Mouse (Mus musculus) forebrain, embryonic 10.5 days (tissue): ENCODE data around the gene Elmo1. TPM values are rescaled to one million over a fixed set of nuclear protein-coding genes. Genes with fewer than 3 reads are reported as not detected.

Experiments
- DNase-seq: peaks from one replicate; pipeline ENCODE4 v3.0.0-alpha.2; 2017; ENCODE audit warnings: low spot score; ENCODE audit errors: extremely low spot score
- H3K27ac ChIP-seq: fragments of 300-500 bp; sonication (generic); 2 replicates; pipeline ENCODE4 v1.5.1; 2016; ENCODE audit warnings: mild to moderate bottlenecking
- H3K27me3 ChIP-seq: fragments of 300-500 bp; sonication (generic); 2 replicates; pipeline ENCODE4 v1.6.1; 2016; ENCODE audit warnings: mild to moderate bottlenecking; ENCODE audit not compliant: poor library complexity, severe bottlenecking
- H3K36me3 ChIP-seq: fragments of 300-500 bp; sonication (generic); replicated peaks from 2 replicates; pipeline ENCODE4 v1.6.1; 2016; ENCODE audit warnings: mild to moderate bottlenecking, moderate library complexity
- H3K4me1 ChIP-seq: fragments of 300-500 bp; sonication (generic); 2 replicates; pipeline ENCODE4 v1.6.1; 2016
- H3K4me3 ChIP-seq: fragments of 300-500 bp; sonication (generic); 2 replicates; pipeline ENCODE4 v1.5.1; 2016; ENCODE audit warnings: mild to moderate bottlenecking, moderate library complexity
- H3K9me3 ChIP-seq: fragments of 300-500 bp; sonication (generic); 2 replicates; pipeline ENCODE4 v1.6.1; 2016; ENCODE audit warnings: mild to moderate bottlenecking, moderate library complexity
- WGBS: fragments of 180-500 bp; shearing (Covaris S2); methylation state at CpG from one replicate; pipeline ENCODE4 v1.1.7; 2016; 5-methylcytosine and 5-hydroxymethylcytosine counted together
- polyA plus RNA-seq: library from polyadenylated mRNA; unstranded; fragments of >200 nt; fragmentation: Nextera tagmentation; extraction: Ambion mirVana; gene quantifications from 2 replicates; pipeline ENCODE4 v1.2.1, GENCODE M21; 2016

Gene Elmo1
- polyA plus RNA-seq, 1 experiment from 2014 or later, result 8.9 TPM

DNA sequence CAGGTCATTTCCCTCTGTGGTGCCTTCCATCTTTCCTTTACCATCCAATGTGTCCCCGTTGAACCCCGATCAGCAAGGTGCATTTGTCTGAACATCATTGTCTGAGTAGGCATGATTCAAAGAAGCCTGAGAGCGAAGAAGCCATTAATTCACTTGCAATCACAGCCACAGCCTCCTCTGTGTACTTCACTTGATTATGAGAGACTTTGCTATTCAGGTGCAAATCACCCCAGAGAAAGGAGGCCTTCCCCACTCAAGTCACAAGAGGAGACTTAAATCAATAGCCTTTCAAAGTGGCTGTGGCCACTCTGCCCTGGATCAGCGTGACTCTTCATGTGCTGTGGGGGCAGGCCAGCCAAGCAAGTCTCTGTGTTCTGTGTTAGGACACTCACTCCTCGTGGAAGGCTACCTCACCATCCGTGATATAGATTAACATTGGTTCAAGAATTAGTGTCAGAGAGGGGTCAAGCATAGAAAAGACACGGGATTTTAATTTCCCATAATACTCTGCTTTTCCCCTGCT lies 360.5 kb downstream of the Elmo1 start:
- 65% methylated on average over 7 of the region's 7 CpGs for WGBS
- DNase-seq, result no peak
- Histone ChIP-seq H3K27me3 (no peaks in the 10 kb centered on the region), H3K27ac (peak overlapping the region; percentile 58; the same call in 1 of the 2 replicates), H3K4me1 (peaks cover 38% of the 10 kb centered on the region), H3K36me3 (no peaks in the 10 kb centered on the region), H3K9me3 (no peaks in the 10 kb centered on the region), H3K4me3 (no peak overlapping the region)

DNA sequence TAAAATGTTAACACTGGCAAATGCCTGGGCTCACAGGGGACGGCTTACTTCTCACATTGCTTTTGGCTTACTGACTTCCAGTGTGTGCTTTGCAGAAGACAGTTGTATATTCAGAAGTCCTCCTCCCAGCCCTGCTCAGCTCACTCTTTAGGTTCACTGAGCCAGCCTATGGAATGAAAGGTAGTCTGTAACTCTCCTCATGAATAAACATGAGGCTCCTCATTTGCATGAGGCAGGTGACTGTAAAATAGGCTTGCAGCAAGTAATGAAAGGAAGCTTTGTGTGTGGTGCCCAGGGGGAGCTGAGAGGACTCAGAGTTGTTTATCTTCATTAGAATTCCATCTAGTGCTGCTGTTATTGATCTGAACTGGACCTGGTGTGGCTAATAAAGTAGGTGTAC lies 364.0 kb downstream of the Elmo1 start:
- Histone ChIP-seq H3K27me3 (no peaks in the 10 kb centered on the region), H3K4me1 (peaks cover 44% of the 10 kb centered on the region), H3K4me3 (no peak overlapping the region), H3K36me3 (no peaks in the 10 kb centered on the region), H3K9me3 (no peaks in the 10 kb centered on the region), H3K27ac (peak overlapping the region; percentile 48; the same call in 1 of the 2 replicates)
- no peak for DNase-seq
- WGBS, result 54% methylated on average over 1 of the region's 1 CpGs

DNA sequence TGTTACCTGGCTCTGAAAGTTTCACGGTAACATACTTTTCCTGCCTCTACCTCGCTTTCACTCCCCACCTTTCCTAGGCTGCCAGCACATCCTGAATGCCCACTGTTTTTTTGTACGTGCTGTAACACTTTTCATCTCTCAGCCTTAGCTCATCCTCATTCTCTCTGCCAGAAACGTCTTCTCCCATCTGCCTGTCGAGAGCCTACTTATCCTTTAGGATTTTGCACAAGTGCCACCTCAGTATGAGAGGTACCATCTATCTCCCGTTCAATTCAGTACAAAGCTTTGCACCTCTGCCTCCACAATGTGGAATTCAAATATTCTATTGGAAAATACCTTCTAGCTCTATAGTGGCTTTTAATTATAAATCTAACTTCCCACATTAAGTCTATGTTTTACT lies 369.7 kb downstream of the Elmo1 start:
- Histone ChIP-seq H3K4me3 (no peak overlapping the region), H3K9me3 (no peaks in the 10 kb centered on the region), H3K27ac (no peak overlapping the region), H3K4me1 (peaks cover 17% of the 10 kb centered on the region; the same call in 1 of the 2 replicates), H3K27me3 (no peaks in the 10 kb centered on the region), H3K36me3 (no peaks in the 10 kb centered on the region)
- WGBS, result 93% methylated on average over 6 of the region's 6 CpGs
- no peak for DNase-seq

DNA sequence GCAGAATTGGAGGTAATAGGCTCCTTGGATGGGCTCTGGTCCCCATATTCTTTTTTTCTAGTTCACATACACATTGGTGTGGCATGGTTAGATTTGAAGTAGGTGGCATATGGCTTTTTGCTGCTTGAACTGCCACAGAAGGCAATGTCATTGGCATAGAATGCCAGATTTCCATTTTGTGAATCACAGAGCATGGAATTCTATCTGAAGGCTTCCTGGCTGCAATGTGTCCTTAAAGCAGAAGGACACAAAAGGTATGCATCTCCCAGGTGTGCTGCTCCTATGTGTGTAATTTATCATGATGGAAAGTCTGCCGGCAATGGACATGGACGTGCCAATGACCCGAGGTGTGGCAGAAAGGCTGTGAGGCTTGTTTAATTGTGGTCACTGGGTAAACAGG lies 371.2 kb downstream of the Elmo1 start:
- no peaks in the 10 kb centered on the region for H3K9me3 ChIP-seq
- DNase-seq, result no peak
- H3K4me3 ChIP-seq, result no peak overlapping the region
- peaks cover 9% of the 10 kb centered on the region; the same call in 1 of the 2 replicates for H3K4me1 ChIP-seq
- no peaks in the 10 kb centered on the region for H3K36me3 ChIP-seq
- no peak overlapping the region for H3K27ac ChIP-seq
- WGBS, result 92% methylated on average over 3 of the region's 3 CpGs
- no peaks in the 10 kb centered on the region for H3K27me3 ChIP-seq

DNA sequence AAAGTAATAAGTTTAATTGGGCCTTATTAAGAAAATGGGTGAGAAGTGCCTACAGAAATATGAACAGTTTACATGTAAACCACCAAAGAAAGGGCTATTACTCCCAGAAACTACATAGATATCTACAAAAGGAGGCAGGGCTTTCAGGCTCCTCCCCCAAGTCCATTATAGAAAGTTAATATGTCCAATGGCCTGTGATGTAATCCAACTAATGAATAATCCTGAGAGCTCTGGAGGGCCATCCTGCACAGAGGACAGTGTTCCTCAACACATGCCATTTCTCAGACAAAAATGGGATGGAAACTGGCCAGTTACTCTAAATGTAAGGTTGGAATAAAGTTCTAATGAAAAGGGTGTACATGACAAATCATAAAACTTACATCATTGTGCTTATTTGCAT lies 373.8 kb downstream of the Elmo1 start:
- H3K27me3 ChIP-seq, result no peaks in the 10 kb centered on the region
- DNase-seq, result no peak
- H3K4me1 ChIP-seq, result no peaks in the 10 kb centered on the region
- H3K4me3 ChIP-seq, result no peak overlapping the region
- H3K27ac ChIP-seq, result no peak overlapping the region
- no peaks in the 10 kb centered on the region for H3K36me3 ChIP-seq
- H3K9me3 ChIP-seq, result no peaks in the 10 kb centered on the region

DNA sequence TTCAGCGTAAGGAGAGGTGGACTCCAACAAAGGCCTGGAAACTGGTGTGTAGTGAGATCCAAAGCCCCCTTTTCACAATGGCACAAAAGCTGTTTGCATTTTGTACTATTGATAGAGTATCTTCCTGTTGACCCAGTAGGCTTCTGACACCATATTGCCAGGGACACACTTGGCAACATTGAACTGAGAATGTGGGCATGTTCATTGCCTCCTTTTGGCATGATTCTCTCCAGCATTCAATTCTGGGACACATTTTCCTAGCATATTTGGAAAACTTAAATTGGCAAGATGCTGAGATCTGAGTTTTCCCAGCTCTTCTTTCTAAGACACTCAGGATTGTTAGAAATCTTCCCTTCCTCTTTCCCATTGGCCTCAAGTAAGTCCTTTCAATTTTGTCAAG lies 377.0 kb downstream of the Elmo1 start:
- no peak for DNase-seq
- Histone ChIP-seq H3K4me1 (peaks cover 6% of the 10 kb centered on the region), H3K36me3 (no peaks in the 10 kb centered on the region), H3K27me3 (no peaks in the 10 kb centered on the region), H3K27ac (no peak overlapping the region), H3K4me3 (no peak overlapping the region), H3K9me3 (no peaks in the 10 kb centered on the region)
- WGBS, result 95% methylated on average over 1 of the region's 1 CpGs

GRCm38 (mm10) chr13:20471732-20472131 lies 381.3 kb downstream of the Elmo1 start:
- Histone ChIP-seq H3K4me3 (peak overlapping the region; percentile 12; the same call in 1 of the 2 replicates), H3K36me3 (no peaks in the 10 kb centered on the region), H3K27me3 (no peaks in the 10 kb centered on the region), H3K9me3 (no peaks in the 10 kb centered on the region), H3K27ac (0 out of 2 replicates have a peak overlapping the region, but pooled peaks have one; percentile 51), H3K4me1 (peaks cover 22% of the 10 kb centered on the region)
- 14% methylated on average over 6 of the region's 6 CpGs for WGBS
- DNase-seq, result peak; percentile 53

DNA sequence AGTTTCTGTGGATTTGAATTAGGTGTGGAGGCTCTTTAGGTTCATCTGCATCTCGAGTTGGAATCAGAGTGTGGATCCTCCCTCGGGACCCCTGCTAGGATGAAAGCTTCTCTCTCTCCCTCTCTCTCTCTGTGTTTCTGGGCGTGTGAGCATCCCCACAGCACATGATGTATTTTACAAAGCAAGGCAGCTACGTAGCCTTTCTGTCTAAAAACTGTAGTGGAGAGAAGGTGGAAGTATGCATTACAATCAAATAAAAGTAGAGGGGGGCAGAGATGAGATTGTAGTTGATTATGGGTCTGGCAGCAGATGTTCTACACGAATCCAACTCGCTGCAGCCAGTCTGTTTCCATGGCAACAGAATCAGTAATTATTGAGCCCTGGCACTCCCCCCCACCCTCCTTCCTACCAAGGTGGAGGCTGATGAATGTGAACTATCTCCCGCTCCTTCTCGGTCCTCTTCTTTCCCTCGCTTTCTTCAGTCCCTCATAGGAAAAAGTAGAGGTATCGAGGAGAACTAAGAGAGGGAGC lies 382.0 kb downstream of the Elmo1 start:
- no peaks in the 10 kb centered on the region for H3K9me3 ChIP-seq
- 54% methylated on average over 10 of the region's 10 CpGs for WGBS
- 0 out of 2 replicates have a peak overlapping the region, but pooled peaks have one; percentile 51 for H3K27ac ChIP-seq
- no peak for DNase-seq
- no peaks in the 10 kb centered on the region for H3K36me3 ChIP-seq
- peaks cover 22% of the 10 kb centered on the region for H3K4me1 ChIP-seq
- H3K4me3 ChIP-seq, result peak overlapping the region; percentile 15; the same call in 1 of the 2 replicates
- no peaks in the 10 kb centered on the region for H3K27me3 ChIP-seq

GRCm38 (mm10) chr13:20472891-20473539 lies 382.6 kb downstream of the Elmo1 start:
- 81% methylated on average over 15 of the region's 15 CpGs for WGBS
- no peaks in the 10 kb centered on the region for H3K9me3 ChIP-seq
- H3K27me3 ChIP-seq, result no peaks in the 10 kb centered on the region
- peaks cover 22% of the 10 kb centered on the region for H3K4me1 ChIP-seq
- no peak for DNase-seq
- H3K36me3 ChIP-seq, result no peaks in the 10 kb centered on the region
- H3K4me3 ChIP-seq, result peak overlapping the region; percentile 15; the same call in 1 of the 2 replicates
- peak overlapping the region; percentile 31; the same call in 1 of the 2 replicates for H3K27ac ChIP-seq

GRCm38 (mm10) chr13:20473641-20474078 lies 383.3 kb downstream of the Elmo1 start:
- WGBS, result 85% methylated on average over 7 of the region's 7 CpGs
- H3K4me1 ChIP-seq, result peaks cover 22% of the 10 kb centered on the region

DNA sequence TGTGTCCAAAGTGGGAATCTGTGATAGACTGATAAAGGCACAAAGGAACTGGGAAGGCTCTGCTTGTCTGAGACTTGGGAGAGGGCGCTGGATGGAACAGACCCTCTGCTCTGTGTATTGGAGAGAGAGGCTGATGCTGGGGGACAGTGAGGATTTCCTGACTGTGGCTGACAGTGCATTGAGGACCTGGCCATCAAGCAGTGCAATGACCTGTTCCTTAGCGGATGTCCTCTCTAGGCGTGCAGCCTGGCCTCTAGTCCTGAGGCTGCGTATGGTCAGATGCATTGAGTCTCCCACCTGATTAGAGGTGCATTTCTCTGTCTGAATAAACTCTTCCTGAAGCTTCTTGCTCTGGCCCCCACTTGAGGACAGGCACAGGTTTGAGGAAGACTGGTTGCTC lies 384.2 kb downstream of the Elmo1 start:
- no peak for DNase-seq
- Histone ChIP-seq H3K4me3 (no peak overlapping the region), H3K9me3 (no peaks in the 10 kb centered on the region), H3K27ac (no peak overlapping the region), H3K4me1 (peaks cover 22% of the 10 kb centered on the region), H3K27me3 (no peaks in the 10 kb centered on the region), H3K36me3 (no peaks in the 10 kb centered on the region)
- WGBS, result 92% methylated on average over 4 of the region's 4 CpGs

More at GRCm38 (mm10) chr13:20473641-20474078, 383.3 kb downstream of the Elmo1 start:
- H3K4me3 ChIP-seq, result peak overlapping the region; percentile 15; the same call in 1 of the 2 replicates
- no peaks in the 10 kb centered on the region for H3K27me3 ChIP-seq
- H3K36me3 ChIP-seq, result no peaks in the 10 kb centered on the region
- no peak for DNase-seq
- H3K27ac ChIP-seq, result no peak overlapping the region
- no peaks in the 10 kb centered on the region for H3K9me3 ChIP-seq

DNA sequence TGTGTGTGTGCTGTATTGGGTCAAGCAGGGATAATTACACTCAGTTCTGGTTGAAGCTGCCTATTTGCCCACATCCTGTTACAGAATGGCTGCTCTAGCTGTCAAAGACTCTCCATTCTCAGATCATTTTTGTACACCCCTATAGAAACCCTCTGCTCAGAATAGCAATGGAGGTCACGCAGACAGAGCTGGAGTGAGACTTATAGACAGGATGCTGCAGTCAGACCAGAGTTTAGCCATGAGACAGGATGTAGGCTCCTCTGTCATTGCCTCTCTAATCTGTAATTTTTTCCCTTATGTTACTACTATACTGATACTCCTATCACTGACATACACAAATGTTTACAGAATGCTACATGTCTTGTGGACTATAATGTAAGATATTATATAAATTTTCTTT lies 391.4 kb downstream of the Elmo1 start:
- Histone ChIP-seq H3K36me3 (no peaks in the 10 kb centered on the region), H3K9me3 (no peaks in the 10 kb centered on the region), H3K4me3 (no peak overlapping the region), H3K27ac (no peak overlapping the region), H3K4me1 (no peaks in the 10 kb centered on the region), H3K27me3 (no peaks in the 10 kb centered on the region)
- no peak for DNase-seq
- 86% methylated on average over 1 of the region's 1 CpGs for WGBS

GRCm38 (mm10) chr13:20489110-20489509 lies 398.7 kb downstream of the Elmo1 start:
- no peaks in the 10 kb centered on the region for H3K27me3 ChIP-seq
- WGBS, result 72% methylated on average over 3 of the region's 3 CpGs
- H3K4me3 ChIP-seq, result no peak overlapping the region
- H3K36me3 ChIP-seq, result no peaks in the 10 kb centered on the region
- H3K27ac ChIP-seq, result no peak overlapping the region
- no peaks in the 10 kb centered on the region for H3K9me3 ChIP-seq
- no peaks in the 10 kb centered on the region for H3K4me1 ChIP-seq
- no peak for DNase-seq
